Mouse (Mus musculus) G1E-ER4 (cell line): Measurements from ENCODE around the gene H2-DMb2. TPM values are rescaled to one million over a fixed set of nuclear protein-coding genes. Genes with fewer than 3 reads are reported as not detected.

Experiments used
- GATA1 ChIP-seq: IDR thresholded peaks from one replicate; pipeline ENCODE4 v1.8.0; 2012; ENCODE audit warnings: low read length, inconsistent platforms
- polyA plus RNA-seq: library from polyadenylated mRNA; stranded (reverse); fragments of >175 nt; gene quantifications from 2 replicates; pipeline ENCODE4 v1.2.3, GENCODE M21; 2012

The H2-DMb2 gene
- polyA plus RNA-seq, 1 experiment: not detected

- TF ChIP-seq GATA1: no peak
Observed at GRCm38 (mm10) chr17:34185526-34185925, 42.4 kb downstream of the H2-DMb2 start.

GRCm38 (mm10) chr17:34186885-34187260, 43.8 kb downstream of the H2-DMb2 start:
- no peak for TF ChIP-seq GATA1

GRCm38 (mm10) chr17:34187261-34187916, 44.3 kb downstream of the H2-DMb2 start, which contains the start of the genes Tap1 and Psmb9:
Gene Tap1 (plus strand): TSS chr17:34187553.
Gene Psmb9 (minus strand): TSS chr17:34187764.
- TF ChIP-seq GATA1: no peak

- TF ChIP-seq GATA1: no peak
Observed at GRCm38 (mm10) chr17:34188010-34188409, 44.9 kb downstream of the H2-DMb2 start.

GRCm38 (mm10) chr17:34188986-34189385, 45.9 kb downstream of the H2-DMb2 start:
- no peak for TF ChIP-seq GATA1

GRCm38 (mm10) chr17:34192852-34193251, 49.7 kb downstream of the H2-DMb2 start:
- no peak for TF ChIP-seq GATA1

GRCm38 (mm10) chr17:34193468-34193867, 50.4 kb downstream of the H2-DMb2 start:
- no peak for TF ChIP-seq GATA1

GRCm38 (mm10) chr17:34194723-34195122, 51.6 kb downstream of the H2-DMb2 start:
- no peak for TF ChIP-seq GATA1

GRCm38 (mm10) chr17:34196491-34196890, 53.4 kb downstream of the H2-DMb2 start:
- TF ChIP-seq GATA1: no peak

GRCm38 (mm10) chr17:34196941-34197894, 54.1 kb downstream of the H2-DMb2 start, which contains the start of gene Psmb8:
Gene Psmb8 (plus strand): TSS chr17:34197721.
- TF ChIP-seq GATA1: no peak

GRCm38 (mm10) chr17:34197904-34198520, 54.9 kb downstream of the H2-DMb2 start:
- TF ChIP-seq GATA1: no peak

GRCm38 (mm10) chr17:34198521-34198912, 55.4 kb downstream of the H2-DMb2 start:
- no peak for TF ChIP-seq GATA1

- TF ChIP-seq GATA1: no peak
Observed at GRCm38 (mm10) chr17:34199050-34199619, 56.0 kb downstream of the H2-DMb2 start.

GRCm38 (mm10) chr17:34200047-34200446, 56.9 kb downstream of the H2-DMb2 start:
- no peak for TF ChIP-seq GATA1

- no peak for TF ChIP-seq GATA1
Observed at GRCm38 (mm10) chr17:34200772-34201505, 57.8 kb downstream of the H2-DMb2 start.

Other genes starting within 250 kb of the H2-DMb2 start
- not detected in 2 replicates for gene Platr17, start 238.2 kb upstream of the H2-DMb2 start, polyA plus RNA-seq
- gene Daxx, start 233.9 kb upstream of the H2-DMb2 start, polyA plus RNA-seq: 57.5 and 59.5 TPM in 2 replicates
- 77.2 and 82.0 TPM in 2 replicates for gene Tapbp, start 227.4 kb upstream of the H2-DMb2 start, polyA plus RNA-seq
- gene Zbtb22, start 227.4 kb upstream of the H2-DMb2 start, polyA plus RNA-seq: 49.7 and 50.9 TPM in 2 replicates
- gene Rgl2, start 213.8 kb upstream of the H2-DMb2 start, polyA plus RNA-seq: 93.1 and 127 TPM in 2 replicates
- gene Pfdn6, start 203.0 kb upstream of the H2-DMb2 start, polyA plus RNA-seq: 358 and 374 TPM in 2 replicates
- 165 and 186 TPM in 2 replicates for gene Wdr46, start 202.6 kb upstream of the H2-DMb2 start, polyA plus RNA-seq
- 11.6 and 14.2 TPM in 2 replicates for gene B3galt4, start 191.8 kb upstream of the H2-DMb2 start, polyA plus RNA-seq
- gene Vps52, start 187.5 kb upstream of the H2-DMb2 start, polyA plus RNA-seq: 64.7 and 68.2 TPM in 2 replicates
- gene Rps18, start 187.3 kb upstream of the H2-DMb2 start, polyA plus RNA-seq: 364 and 1,526 TPM in 2 replicates
- not detected in 2 replicates for gene H2-K1, start 143.0 kb upstream of the H2-DMb2 start, polyA plus RNA-seq
- 56.3 and 62.8 TPM in 2 replicates for gene Ring1, start 118.6 kb upstream of the H2-DMb2 start, polyA plus RNA-seq
- 64.0 and 94.1 TPM in 2 replicates for gene H2-Ke6, start 115.2 kb upstream of the H2-DMb2 start, polyA plus RNA-seq
- 98.4 and 100 TPM in 2 replicates for gene Slc39a7, start 111.6 kb upstream of the H2-DMb2 start, polyA plus RNA-seq
- gene Rxrb, start 111.5 kb upstream of the H2-DMb2 start, polyA plus RNA-seq: 176 and 194 TPM in 2 replicates
- 0.96 and 1.5 TPM in 2 replicates for gene Col11a2, start 103.9 kb upstream of the H2-DMb2 start, polyA plus RNA-seq
- not detected in 2 replicates for gene H2-Oa, start 51.0 kb upstream of the H2-DMb2 start, polyA plus RNA-seq
- gene H2-DMa, start 23.8 kb upstream of the H2-DMb2 start, polyA plus RNA-seq: 2.0 and 2.6 TPM in 2 replicates
- gene Brd2, start 20.7 kb upstream of the H2-DMb2 start, polyA plus RNA-seq: 215 and 310 TPM in 2 replicates
- 0.10 TPM in 1 of 2 replicates, not detected in the other for gene H2-DMb1, start 9.8 kb downstream of the H2-DMb2 start, polyA plus RNA-seq
- 1.1 and 1.4 TPM in 2 replicates for gene Tap1, start 44.2 kb downstream of the H2-DMb2 start, polyA plus RNA-seq
- gene Psmb9, start 44.5 kb downstream of the H2-DMb2 start, polyA plus RNA-seq: 0.27 and 0.33 TPM in 2 replicates
- not detected in 2 replicates for gene Psmb8, start 54.4 kb downstream of the H2-DMb2 start, polyA plus RNA-seq
- gene Tap2, start 60.2 kb downstream of the H2-DMb2 start, polyA plus RNA-seq: 37.0 and 46.3 TPM in 2 replicates
- gene H2-Ob, start 95.6 kb downstream of the H2-DMb2 start, polyA plus RNA-seq: not detected in 2 replicates
- not detected in 2 replicates for gene H2-Ab1, start 114.4 kb downstream of the H2-DMb2 start, polyA plus RNA-seq
- gene H2-Aa, start 144.5 kb downstream of the H2-DMb2 start, polyA plus RNA-seq: not detected in 2 replicates
- not detected in 2 replicates for gene H2-Eb1, start 162.6 kb downstream of the H2-DMb2 start, polyA plus RNA-seq
- not detected in 2 replicates for gene H2-Eb2, start 182.4 kb downstream of the H2-DMb2 start, polyA plus RNA-seq
- gene Btnl2, start 211.5 kb downstream of the H2-DMb2 start, polyA plus RNA-seq: not detected in 2 replicates
- gene Btnl1, start 233.8 kb downstream of the H2-DMb2 start, polyA plus RNA-seq: not detected in 2 replicates